ENCODE assay signal across 10 mouse cellular contexts in the genomic region with DNA sequence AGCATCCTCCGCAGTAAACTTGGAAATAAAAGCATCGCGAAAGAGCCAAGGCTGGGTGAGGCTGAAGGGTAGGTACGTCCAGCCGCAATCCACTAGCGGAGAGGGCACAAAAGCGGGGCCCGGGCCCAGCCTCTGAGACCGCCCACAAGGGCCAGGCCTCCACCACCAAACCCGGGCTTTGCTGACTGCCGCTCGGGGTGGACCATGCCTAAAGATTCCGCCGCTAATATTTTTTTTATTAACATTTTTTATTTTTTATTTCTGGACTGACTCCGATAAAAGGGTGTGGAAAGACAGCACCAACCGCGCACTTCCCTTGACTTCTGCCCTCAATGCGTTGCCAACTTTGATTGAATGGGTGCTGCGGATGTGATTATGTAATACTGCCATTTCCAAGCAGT. TPM values are rescaled to one million over a fixed set of nuclear protein-coding genes. Genes with fewer than 3 reads are reported as not detected.
DNase-seq lines count a peak whose midpoint lies in the region; ATAC-seq lines count a peak whose summit lies in the region.
"Had no signal": no experiment of that assay in that cellular context is flagged by ENCODE, and none has a peak within 500 bp of the region (broad histone marks: within the 10 kb centered on the region; RNA-seq: fewer than 3 reads in every experiment).

No protein-coding gene starts in this region.

- H3K27me3 ChIP-seq in forebrain, embryonic 12.5 days = no peaks in the 10 kb centered on the region; the same call in 1 of the 2 replicates
- peaks cover 82% of the 10 kb centered on the region for H3K27me3 ChIP-seq in kidney, embryonic 14.5 days (ENCODE audit: control insufficient read depth, insufficient read depth, low read length)
- H3K27me3 ChIP-seq in neural tube, embryonic 12.5 days (replicated peaks) = peaks cover 15% of the 10 kb centered on the region

- peaks cover 24% of the 10 kb centered on the region for H3K36me3 ChIP-seq in forebrain, embryonic 12.5 days (replicated peaks)
- no peaks in the 10 kb centered on the region for H3K36me3 ChIP-seq in kidney, embryonic 14.5 days (ENCODE audit: control insufficient read depth, insufficient read depth, low read length)
- H3K36me3 ChIP-seq in neural tube, embryonic 12.5 days = peaks cover 24% of the 10 kb centered on the region

- intact Hi-C loops in left cerebral cortex, postnatal 4 days (cut with DNase I) = loop anchor here (5.0 to 10.0 kb wide), 2 partner anchors 952 to 1025 kb away; no protein-coding TSS in a partner anchor

- H3K9ac ChIP-seq in forebrain, embryonic 12.5 days = peak overlapping the region; percentile 100
- peak overlapping the region; percentile 79 for H3K9ac ChIP-seq in kidney, embryonic 14.5 days (ENCODE audit: low read depth, low read length)
- H3K9ac ChIP-seq in neural tube, embryonic 12.5 days = peak overlapping the region; percentile 99

- no peaks in the 10 kb centered on the region for H3K9me3 ChIP-seq in forebrain, embryonic 12.5 days
- H3K9me3 ChIP-seq in kidney, embryonic 14.5 days (ENCODE audit: control insufficient read depth, low read length) = no peaks in the 10 kb centered on the region
- H3K9me3 ChIP-seq in neural tube, embryonic 12.5 days = no peaks in the 10 kb centered on the region

- H3K4me3 ChIP-seq in forebrain, embryonic 12.5 days (replicated peaks) = peak overlapping the region; percentile 99
- H3K4me3 ChIP-seq in kidney, embryonic 14.5 days (ENCODE audit: low read length) = peak overlapping the region; percentile 59
- peak overlapping the region; percentile 96 for H3K4me3 ChIP-seq in neural tube, embryonic 12.5 days
- H3K4me3 ChIP-seq: erythroblast, embryonic 14.5 days had no signal

- peak overlapping the region; percentile 100 for H3K27ac ChIP-seq in forebrain, embryonic 12.5 days
- H3K27ac ChIP-seq in kidney, embryonic 14.5 days (ENCODE audit: low read depth, low read length) = no peak overlapping the region; the same call in none of the 2 replicates
- no peak overlapping the region for H3K27ac ChIP-seq in neural tube, embryonic 12.5 days

- WGBS in forebrain, embryonic 12.5 days = under 1% methylated on average over 19 of the region's 19 CpGs
- whole genome bisulfite sequencing in kidney, embryonic 14.5 days = 1% methylated on average over 19 of the region's 19 CpGs
- under 1% methylated on average over 19 of the region's 19 CpGs for WGBS in neural tube, embryonic 12.5 days

- DNase-seq in left cerebral cortex, postnatal 4 days = peak; percentile 45
- no peak for DNase-seq in left cerebral cortex, adult 11 months (ENCODE audit: low spot score)
- DNase-seq in spleen, postnatal 14 days (ENCODE audit: low spot score in 2 of 2) = no peak
- no peak for DNase-seq in gastrocnemius, adult 8-10 months (ENCODE audit: low spot score in 2 of 2)
- DNase-seq: lung, postnatal 14 days; right cerebral cortex, postnatal 14 days had no signal

- ATAC-seq in forebrain, embryonic 12.5 days (ENCODE audit: low FRiP score) = no peak
- ATAC-seq in kidney, embryonic 14.5 days (ENCODE audit: low FRiP score, low TSS enrichment) = no peak
- ATAC-seq in neural tube, embryonic 12.5 days (ENCODE audit: low FRiP score, low read depth) = no peak

- peaks cover 26% of the 10 kb centered on the region for H3K4me1 ChIP-seq in forebrain, embryonic 12.5 days
- no peaks in the 10 kb centered on the region for H3K4me1 ChIP-seq in kidney, embryonic 14.5 days (ENCODE audit: control insufficient read depth, insufficient read depth, low read length)
- peaks cover 15% of the 10 kb centered on the region for H3K4me1 ChIP-seq in neural tube, embryonic 12.5 days

- peak overlapping the region; percentile 94 for H3K4me2 ChIP-seq in forebrain, embryonic 12.5 days
- peak overlapping the region; percentile 61; the same call in 1 of the 2 replicates for H3K4me2 ChIP-seq in kidney, embryonic 14.5 days (replicated peaks; ENCODE audit: low read depth, low read length)
- H3K4me2 ChIP-seq in neural tube, embryonic 12.5 days (replicated peaks) = peak overlapping the region; percentile 92

RNA-seq across cellular contexts. Expression of a gene that starts 3.9 kb away (rescaled TPM):
- 100 to 1,000 TPM; 102 to 123 TPM for total RNA-seq in left cerebral cortex, postnatal 4 days (2021)
- 38.2 and 46.0 TPM in 2 replicates for polyA plus RNA-seq in forebrain, embryonic 12.5 days (2016; fragmentation: Nextera tagmentation; extraction: Ambion mirVana)
- polyA plus RNA-seq in kidney, embryonic 14.5 days (2014; fragmentation: Nextera tagmentation; extraction: Ambion mirVana) = 8.5 and 8.8 TPM in 2 replicates
- polyA plus RNA-seq in neural tube, embryonic 12.5 days (2016; fragmentation: Nextera tagmentation; extraction: Ambion mirVana) = 17.2 and 17.8 TPM in 2 replicates
- under 1 TPM in 1 of 4 experiments, not detected in 3; 0.04 TPM for total RNA-seq in gastrocnemius, adult 8-10 months (2022)
- polyA plus RNA-seq: erythroblast, embryonic 14.5 days had no signal
